Mouse (Mus musculus) megakaryocyte, embryonic 14.5 days (primary cell): Measurements from ENCODE around the gene Cdkl1.

Experiments used
- FLI1 ChIP-seq: IDR thresholded peaks from 2 replicates; pipeline ENCODE4 v1.6.1; 2012; ENCODE audit warnings: low read length, inconsistent platforms, mixed read lengths
- GATA1 ChIP-seq: IDR thresholded peaks from 3 replicates; pipeline ENCODE4 v1.6.1; 2012; ENCODE audit warnings: mixed read lengths, low read length, inconsistent platforms, borderline replicate concordance

GRCm38 (mm10) chr12:69831239-69831910 is 40.3 kb upstream of the Cdkl1 start:
- TF ChIP-seq GATA1 (no peak), FLI1 (no peak)
